Mouse (Mus musculus) kidney, embryonic 15.5 days (tissue): Measurements from ENCODE around the gene Tspan13. TPM values are rescaled to one million over a fixed set of nuclear protein-coding genes. Genes with fewer than 3 reads are reported as not detected.

Experiments
- ATAC-seq: fragments of 200-750 bp; cut with Nextera tagmentation; replicated peaks from 2 replicates; pipeline ENCODE4 v1.8.0; 2017; ENCODE audit warnings: moderate TSS enrichment; ENCODE audit not compliant: low FRiP score
- H3K27ac ChIP-seq: fragments of 300-500 bp; sonication (generic); 2 replicates; pipeline ENCODE4 v1.5.1; 2015; ENCODE audit warnings: mild to moderate bottlenecking, inconsistent platforms
- H3K27me3 ChIP-seq: fragments of 300-500 bp; sonication (generic); 2 replicates; pipeline ENCODE4 v1.6.1; 2015; ENCODE audit warnings: inconsistent platforms
- H3K36me3 ChIP-seq: fragments of 300-500 bp; sonication (generic); 2 replicates; pipeline ENCODE4 v1.6.1; 2015; ENCODE audit warnings: inconsistent platforms
- H3K4me1 ChIP-seq: fragments of 300-500 bp; sonication (generic); 2 replicates; pipeline ENCODE4 v1.6.1; 2015; ENCODE audit warnings: inconsistent platforms
- H3K4me2 ChIP-seq: fragments of 300-500 bp; sonication (generic); 2 replicates; pipeline ENCODE4 v1.6.1; 2015; ENCODE audit warnings: moderate library complexity, mild to moderate bottlenecking, inconsistent platforms
- H3K4me3 ChIP-seq: fragments of 300-500 bp; sonication (generic); replicated peaks from 2 replicates; pipeline ENCODE4 v1.5.1; 2015; ENCODE audit warnings: mild to moderate bottlenecking, inconsistent platforms
- H3K9ac ChIP-seq: fragments of 300-500 bp; sonication (generic); 2 replicates; pipeline ENCODE4 v1.6.1; 2015; ENCODE audit warnings: mild to moderate bottlenecking, inconsistent platforms
- H3K9me3 ChIP-seq: fragments of 300-500 bp; sonication (generic); replicated peaks from 2 replicates; pipeline ENCODE4 v1.6.1; 2016; ENCODE audit warnings: inconsistent platforms
- WGBS: fragments of 180-500 bp; shearing (Covaris S2); methylation state at CpG from one replicate; pipeline ENCODE4 v1.1.7; 2015; ENCODE audit warnings: mixed read lengths; 5-methylcytosine and 5-hydroxymethylcytosine counted together
- polyA plus RNA-seq: library from polyadenylated mRNA; unstranded; fragments of >200 nt; fragmentation: Nextera tagmentation; extraction: Ambion mirVana; gene quantifications from 2 replicates; pipeline ENCODE4 v1.2.1, GENCODE M21; 2015

Tspan13 gene
- polyA plus RNA-seq, 1 experiment from 2014 or later: 110 TPM

DNA sequence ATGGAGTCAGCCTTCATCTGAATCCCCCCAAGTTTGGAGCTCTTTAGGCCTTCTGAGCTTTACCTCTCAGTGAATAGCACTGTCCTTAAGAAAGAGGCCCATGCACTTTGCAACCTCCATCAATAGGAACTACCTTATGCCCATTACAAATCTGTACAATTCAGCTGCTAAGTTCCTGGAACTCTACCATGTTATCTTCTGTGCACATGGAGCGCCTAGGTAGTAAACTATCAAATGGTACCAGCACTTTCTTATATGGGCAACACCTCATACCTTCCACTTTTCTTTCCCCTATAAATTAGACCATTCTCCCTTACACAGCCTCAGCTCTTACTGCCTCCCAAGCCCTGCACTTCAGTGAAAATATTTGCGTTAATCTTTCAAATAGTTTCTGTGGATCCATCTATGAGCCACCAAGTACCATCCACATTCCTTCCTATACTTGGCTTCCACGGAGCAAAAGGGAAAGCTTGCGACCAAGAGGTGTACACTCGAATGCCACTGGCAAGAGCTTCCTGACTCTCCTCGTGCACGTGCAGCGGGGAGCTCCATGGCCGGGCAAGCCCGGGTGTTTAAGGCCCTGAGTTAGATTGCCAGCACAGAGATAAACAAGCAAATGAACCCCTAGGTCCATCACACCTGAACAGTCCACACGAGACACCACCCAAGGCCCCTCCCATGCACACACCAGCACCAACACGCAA lies 11.5 kb downstream of the Tspan13 start:
- peaks cover 4% of the 10 kb centered on the region; the same call in 1 of the 2 replicates for H3K36me3 ChIP-seq
- H3K9me3 ChIP-seq: no peaks in the 10 kb centered on the region
- no peak overlapping the region for H3K9ac ChIP-seq
- 87% methylated on average over 12 of the region's 12 CpGs for WGBS
- no peak overlapping the region for H3K27ac ChIP-seq
- no peak for ATAC-seq
- no peak overlapping the region for H3K4me2 ChIP-seq
- H3K4me3 ChIP-seq: no peak overlapping the region
- no peaks in the 10 kb centered on the region for H3K27me3 ChIP-seq
- H3K4me1 ChIP-seq: peaks cover 2% of the 10 kb centered on the region; the same call in 1 of the 2 replicates

DNA sequence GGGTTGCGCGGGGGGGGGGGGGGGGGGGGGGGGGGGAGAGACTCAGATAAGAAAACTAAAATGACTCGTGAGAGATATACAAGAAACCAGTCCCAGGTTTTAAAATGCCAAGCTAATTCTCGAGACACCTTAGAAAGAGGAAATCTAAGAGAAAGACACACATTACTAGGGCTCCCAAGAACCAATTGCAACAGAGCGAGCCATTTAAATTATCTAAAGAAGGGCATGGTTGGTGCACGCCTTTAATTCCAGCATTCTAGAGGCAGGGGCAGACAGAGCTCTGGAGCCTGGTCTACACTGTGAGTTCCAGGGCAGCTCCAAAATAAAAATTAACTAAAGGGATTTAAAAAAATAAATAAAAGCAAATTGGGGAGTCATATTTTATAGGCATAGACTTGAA lies 12.6 kb downstream of the Tspan13 start:
- Histone ChIP-seq H3K4me3 (no peak overlapping the region), H3K4me2 (no peak overlapping the region)
- 83% methylated on average over 4 of the region's 6 CpGs for WGBS

DNA sequence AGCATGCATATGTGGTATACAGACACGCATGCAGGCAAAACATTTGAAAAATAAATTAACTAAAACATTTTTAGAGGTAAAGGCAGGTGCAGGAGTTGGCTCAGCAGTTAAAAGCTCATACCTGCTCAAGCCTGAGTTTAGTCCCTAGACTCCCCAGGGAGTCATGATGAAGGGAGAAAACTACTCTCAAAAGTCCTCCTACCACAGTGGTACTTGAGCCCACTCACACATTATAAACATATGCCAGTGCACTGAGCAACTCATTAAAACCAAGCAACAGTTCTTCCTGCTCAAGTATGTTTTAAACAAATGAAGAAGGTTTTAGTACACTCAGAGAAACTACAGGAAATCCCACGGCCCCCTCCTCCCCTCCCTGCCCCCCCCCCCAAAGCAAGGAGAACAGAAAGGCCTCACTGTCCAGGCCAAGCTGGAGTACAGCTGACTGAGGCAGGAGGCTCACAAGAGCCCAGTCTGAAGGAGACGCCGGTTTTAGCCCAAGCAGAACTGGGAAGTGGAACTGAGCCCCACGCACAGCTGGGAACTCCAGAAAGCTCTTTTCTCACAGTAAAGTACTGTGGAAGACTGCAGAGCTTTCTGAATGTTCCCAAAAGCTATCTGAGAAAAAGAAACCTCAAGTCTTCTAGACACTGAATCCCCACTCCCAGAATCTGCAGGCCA lies 13.2 kb downstream of the Tspan13 start:
- no peak overlapping the region for H3K9ac ChIP-seq
- H3K27me3 ChIP-seq: no peaks in the 10 kb centered on the region
- H3K27ac ChIP-seq: no peak overlapping the region
- 84% methylated on average over 5 of the region's 5 CpGs for WGBS
- H3K4me1 ChIP-seq: peaks cover 2% of the 10 kb centered on the region; the same call in 1 of the 2 replicates
- ATAC-seq: no peak
- no peaks in the 10 kb centered on the region for H3K9me3 ChIP-seq
- no peak overlapping the region for H3K4me2 ChIP-seq
- H3K36me3 ChIP-seq: peaks cover 4% of the 10 kb centered on the region; the same call in 1 of the 2 replicates
- no peak overlapping the region for H3K4me3 ChIP-seq

More for the DNA sequence above, 12.6 kb downstream of the Tspan13 start:
- Histone ChIP-seq H3K27ac (no peak overlapping the region), H3K27me3 (no peaks in the 10 kb centered on the region), H3K9me3 (no peaks in the 10 kb centered on the region), H3K4me1 (peaks cover 2% of the 10 kb centered on the region; the same call in 1 of the 2 replicates), H3K9ac (no peak overlapping the region), H3K36me3 (peaks cover 4% of the 10 kb centered on the region; the same call in 1 of the 2 replicates)
- ATAC-seq: no peak

- Histone ChIP-seq H3K4me2 (no peak overlapping the region), H3K9me3 (no peaks in the 10 kb centered on the region), H3K36me3 (no peaks in the 10 kb centered on the region), H3K9ac (no peak overlapping the region), H3K4me1 (no peaks in the 10 kb centered on the region), H3K27me3 (no peaks in the 10 kb centered on the region), H3K4me3 (no peak overlapping the region), H3K27ac (no peak overlapping the region)
- no peak for ATAC-seq
- 92% methylated on average over 2 of the region's 2 CpGs for WGBS
These were observed 15.1 kb downstream of the Tspan13 start for GRCm38 (mm10) chr12:36027171-36027570.

DNA sequence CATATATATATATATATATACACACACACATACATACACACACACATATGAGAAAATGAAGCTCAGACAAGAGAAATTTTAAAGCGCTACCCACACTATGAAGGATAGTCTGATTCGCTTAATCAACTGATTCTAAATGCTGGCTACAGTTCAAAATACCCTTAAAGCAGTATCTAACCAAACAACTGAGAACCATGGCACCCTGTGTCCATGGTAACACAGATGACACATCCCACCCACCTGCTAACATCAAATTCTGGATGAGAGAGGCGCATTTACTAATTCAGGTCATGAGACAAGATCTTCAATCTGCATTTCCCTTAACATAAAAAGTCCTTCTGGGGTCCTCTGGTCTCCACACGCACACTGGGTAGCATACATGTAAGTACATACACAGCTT lies 16.2 kb downstream of the Tspan13 start:
- WGBS: 95% methylated on average over 4 of the region's 4 CpGs
- Histone ChIP-seq H3K9me3 (no peaks in the 10 kb centered on the region), H3K4me1 (no peaks in the 10 kb centered on the region), H3K36me3 (no peaks in the 10 kb centered on the region), H3K4me3 (no peak overlapping the region), H3K27me3 (no peaks in the 10 kb centered on the region), H3K27ac (no peak overlapping the region), H3K9ac (no peak overlapping the region), H3K4me2 (no peak overlapping the region)
- no peak for ATAC-seq

DNA sequence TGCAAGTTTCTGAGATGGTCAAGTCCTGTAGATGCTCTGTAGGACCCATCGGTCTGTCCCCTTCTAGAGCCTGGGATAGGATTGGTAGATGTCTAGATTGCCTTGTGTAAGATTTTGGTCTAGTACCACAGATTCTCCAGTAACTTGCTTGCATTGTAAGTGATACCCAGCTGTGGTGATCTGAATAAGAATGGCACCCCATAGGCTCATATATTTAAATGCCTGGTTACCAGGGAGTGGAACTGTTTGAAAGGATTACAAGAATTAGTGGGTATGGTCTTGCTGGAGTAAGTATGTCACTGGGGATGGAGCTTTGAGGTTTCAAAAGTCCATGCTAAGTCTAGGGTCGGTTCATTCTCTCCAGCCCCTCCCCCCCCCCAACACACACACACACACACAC lies 21.6 kb downstream of the Tspan13 start:
- ATAC-seq: no peak
- WGBS: 89% methylated on average over 2 of the region's 2 CpGs
- Histone ChIP-seq H3K9ac (no peak overlapping the region), H3K4me2 (no peak overlapping the region), H3K4me1 (no peaks in the 10 kb centered on the region), H3K36me3 (peaks cover 15% of the 10 kb centered on the region), H3K27ac (no peak overlapping the region), H3K4me3 (no peak overlapping the region), H3K27me3 (no peaks in the 10 kb centered on the region), H3K9me3 (no peaks in the 10 kb centered on the region)

DNA sequence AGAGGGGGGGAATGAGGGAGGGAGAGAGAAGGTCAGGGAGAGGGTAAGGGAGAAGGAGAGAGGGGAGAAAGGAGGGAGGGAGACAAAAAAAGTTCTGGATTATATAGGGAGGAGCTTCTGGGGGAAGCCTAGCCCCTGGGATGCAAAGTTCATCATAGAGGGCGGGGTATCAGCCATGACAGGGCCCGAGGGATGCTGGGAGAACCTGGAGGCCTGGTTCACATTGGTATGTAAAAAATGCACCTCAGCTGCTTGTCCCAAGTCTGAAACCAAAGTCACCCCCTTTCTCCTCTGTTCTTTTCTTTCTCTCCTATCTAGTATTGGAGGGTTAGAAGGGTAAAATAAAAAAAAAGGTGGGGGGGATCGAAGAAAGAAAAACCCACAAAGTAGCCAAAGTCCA lies 22.2 kb downstream of the Tspan13 start:
- no peaks in the 10 kb centered on the region for H3K9me3 ChIP-seq
- H3K4me3 ChIP-seq: no peak overlapping the region
- H3K27me3 ChIP-seq: no peaks in the 10 kb centered on the region
- H3K4me2 ChIP-seq: no peak overlapping the region
- H3K9ac ChIP-seq: no peak overlapping the region
- WGBS: 89% methylated on average over 3 of the region's 3 CpGs
- peaks cover 17% of the 10 kb centered on the region for H3K36me3 ChIP-seq
- no peaks in the 10 kb centered on the region for H3K4me1 ChIP-seq
- no peak for ATAC-seq
- no peak overlapping the region for H3K27ac ChIP-seq

DNA sequence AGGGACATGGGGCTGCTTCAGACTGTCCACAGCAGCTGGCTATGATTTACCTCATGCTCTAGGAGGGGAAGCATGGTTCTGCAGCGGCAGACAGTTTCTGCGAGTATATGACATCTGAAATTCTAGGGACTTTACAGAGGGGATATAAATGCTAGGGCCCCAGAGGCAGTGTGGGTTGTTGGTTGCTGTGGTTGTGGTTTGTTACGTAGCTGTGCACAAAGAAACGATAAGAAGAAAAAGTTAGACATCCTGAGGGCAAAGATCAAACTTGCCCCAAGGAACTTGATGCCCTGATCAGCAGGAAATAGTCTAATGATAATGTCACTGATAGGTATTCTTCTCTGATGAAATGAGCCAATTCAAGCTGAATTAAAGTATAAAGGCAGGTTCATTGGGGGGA lies 22.7 kb downstream of the Tspan13 start:
- H3K9ac ChIP-seq: no peak overlapping the region
- H3K27ac ChIP-seq: no peak overlapping the region

DNA sequence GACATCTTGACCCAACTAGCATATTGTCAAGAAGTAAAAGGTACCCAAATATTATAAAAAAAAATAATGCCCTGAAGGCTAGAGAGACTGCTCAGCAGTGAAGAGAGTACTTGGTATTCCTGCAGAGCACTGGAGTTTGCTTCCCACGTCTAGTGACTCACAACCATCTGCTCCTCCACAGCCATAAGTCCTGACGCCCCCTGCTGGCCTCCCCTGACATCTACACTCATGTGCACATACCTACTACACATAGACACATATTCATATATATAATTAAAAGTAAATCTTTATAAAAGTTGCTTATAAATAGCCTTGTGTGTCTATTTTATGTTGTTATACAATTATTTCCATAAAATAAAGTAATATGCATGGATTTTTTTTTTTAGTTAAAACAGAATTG lies 24.5 kb downstream of the Tspan13 start:
- Histone ChIP-seq H3K4me1 (no peaks in the 10 kb centered on the region), H3K9ac (no peak overlapping the region), H3K4me2 (no peak overlapping the region), H3K4me3 (no peak overlapping the region), H3K27me3 (no peaks in the 10 kb centered on the region), H3K9me3 (no peaks in the 10 kb centered on the region), H3K36me3 (peaks cover 23% of the 10 kb centered on the region), H3K27ac (no peak overlapping the region)
- ATAC-seq: no peak
- 76% methylated on average over 2 of the region's 2 CpGs for WGBS

More for the DNA sequence above, 22.7 kb downstream of the Tspan13 start:
- no peaks in the 10 kb centered on the region for H3K4me1 ChIP-seq
- ATAC-seq: no peak
- no peaks in the 10 kb centered on the region for H3K9me3 ChIP-seq
- no peaks in the 10 kb centered on the region for H3K27me3 ChIP-seq
- no peak overlapping the region for H3K4me3 ChIP-seq
- 78% methylated on average over 4 of the region's 4 CpGs for WGBS
- H3K36me3 ChIP-seq: peaks cover 23% of the 10 kb centered on the region
- H3K4me2 ChIP-seq: no peak overlapping the region

- no peaks in the 10 kb centered on the region for H3K9me3 ChIP-seq
- no peak overlapping the region for H3K4me2 ChIP-seq
- H3K27me3 ChIP-seq: no peaks in the 10 kb centered on the region
- no peak for ATAC-seq
- H3K9ac ChIP-seq: no peak overlapping the region
- H3K36me3 ChIP-seq: peaks cover 8% of the 10 kb centered on the region
- whole genome bisulfite sequencing: 64% methylated on average over 7 of the region's 7 CpGs
- H3K27ac ChIP-seq: no peak overlapping the region
- H3K4me1 ChIP-seq: peaks cover 7% of the 10 kb centered on the region
- no peak overlapping the region for H3K4me3 ChIP-seq
These were observed 28.9 kb downstream of the Tspan13 start for GRCm38 (mm10) chr12:36013216-36013910.

- no peak overlapping the region for H3K4me3 ChIP-seq
- H3K4me1 ChIP-seq: peaks cover 12% of the 10 kb centered on the region
- H3K4me2 ChIP-seq: no peak overlapping the region
- H3K27ac ChIP-seq: 0 out of 2 replicates have a peak overlapping the region, but pooled peaks have one; percentile 37
- 39% methylated on average over 6 of the region's 6 CpGs for WGBS
- no peaks in the 10 kb centered on the region for H3K9me3 ChIP-seq
- no peak for ATAC-seq
- H3K27me3 ChIP-seq: no peaks in the 10 kb centered on the region
- H3K36me3 ChIP-seq: no peaks in the 10 kb centered on the region
- no peak overlapping the region for H3K9ac ChIP-seq
These were observed 33.8 kb downstream of the Tspan13 start for GRCm38 (mm10) chr12:36008364-36009047.

DNA sequence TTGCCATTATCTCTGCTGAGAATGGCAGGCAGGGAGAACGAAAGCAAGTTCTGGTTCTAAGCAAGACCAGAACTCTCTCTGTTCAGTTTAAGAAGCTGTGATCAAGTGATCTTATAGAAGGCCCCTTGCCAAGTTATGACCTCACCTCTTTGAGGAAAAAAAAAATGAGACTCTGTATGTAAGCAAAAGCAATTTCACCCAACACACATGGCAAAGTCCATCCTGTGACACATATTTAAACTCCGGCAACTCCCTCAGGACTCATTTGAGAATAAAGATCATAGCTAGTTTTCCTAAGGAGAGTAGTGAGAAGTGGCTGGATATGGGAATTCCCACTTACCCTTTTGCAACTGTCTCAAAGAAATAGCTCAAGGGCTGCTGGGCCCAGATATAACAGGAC lies 34.7 kb downstream of the Tspan13 start:
- no peak overlapping the region for H3K4me3 ChIP-seq
- H3K4me1 ChIP-seq: peaks cover 13% of the 10 kb centered on the region
- WGBS: 75% methylated on average over 2 of the region's 2 CpGs
- H3K27ac ChIP-seq: no peak overlapping the region
- H3K9me3 ChIP-seq: no peaks in the 10 kb centered on the region
- no peaks in the 10 kb centered on the region for H3K27me3 ChIP-seq
- no peak overlapping the region for H3K4me2 ChIP-seq
- no peaks in the 10 kb centered on the region for H3K36me3 ChIP-seq
- no peak overlapping the region for H3K9ac ChIP-seq
- no peak for ATAC-seq
